Mouse (Mus musculus): ENCODE data around the gene C1qc.

C1qc gene

GRCm38 (mm10) chr4:136842802-136843201 lies 50.1 kb downstream of the C1qc start:
- no peak for DNase-seq

- no peak for DNase-seq
These were observed 50.8 kb downstream of the C1qc start for GRCm38 (mm10) chr4:136842033-136842432.

- DNase-seq, result peak; percentile 80
These were observed 51.8 kb downstream of the C1qc start for GRCm38 (mm10) chr4:136841056-136841455.

Measured in cerebellum, adult 11-12 months (tissue).